Mouse (Mus musculus) natural killer cell, adult 2 months (primary cell): Measurements from ENCODE around the gene Gjb1.
"Not testable (repeated sequence)": the region's sequence is repeated elsewhere in the genome, so short reads cannot be mapped to it uniquely, and the experiment has no call there.

ENCODE experiments used
- DNase-seq, 2 experiments: peaks; one replicate each; pipeline ENCODE4 v3.0.0; 2022; ENCODE audit warnings: low spot score in 2 of 2

Gene Gjb1

DNA sequence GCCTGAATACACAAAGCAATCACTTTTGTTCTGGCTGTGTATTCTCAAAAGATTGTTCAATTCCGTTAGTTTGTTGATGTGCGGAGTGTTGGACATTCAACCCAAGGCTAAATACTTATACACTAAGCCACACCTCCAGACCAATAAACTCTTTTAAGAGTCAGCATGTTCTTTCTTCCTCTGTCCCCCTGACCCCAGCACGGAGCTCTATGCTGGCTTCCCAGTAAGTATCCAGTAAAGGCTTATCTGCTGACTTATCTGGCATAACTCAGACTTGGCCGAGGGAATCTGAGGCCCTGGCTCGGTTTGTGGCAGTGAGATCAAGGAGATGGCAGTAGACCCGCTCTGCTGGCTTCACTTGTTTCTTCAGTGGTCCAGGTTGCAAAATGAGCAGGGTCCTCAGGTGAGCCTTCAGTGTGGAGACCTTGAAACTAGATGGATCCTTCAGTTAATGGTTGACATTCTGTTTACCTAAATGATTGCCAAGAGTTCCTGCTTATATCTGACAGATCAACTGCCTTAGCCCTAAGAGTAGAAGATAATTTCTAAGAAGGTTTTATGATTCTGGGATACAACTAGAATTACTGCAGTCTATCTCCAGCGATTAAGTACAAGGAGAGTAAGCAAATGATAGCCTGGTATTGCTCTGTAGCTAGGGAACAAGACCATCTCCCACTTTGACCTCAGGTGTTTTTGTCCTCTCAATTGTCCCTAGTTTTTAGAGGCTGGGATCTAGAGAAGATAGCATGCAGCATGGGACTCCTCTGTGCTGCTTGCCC is at the start of gene Gjb1:
Gene Gjb1 (plus strand): TSS at position 189 of the 779 bp plus-strand sequence.
- no peak for DNase-seq

- peak; percentile 12 to 44 for DNase-seq
Observed at GRCm38 (mm10) chrX:101329372-101330028, 46.7 kb upstream of the Gjb1 start.

- no peak for DNase-seq
Observed at GRCm38 (mm10) chrX:101332031-101332374, 44.2 kb upstream of the Gjb1 start.

- DNase-seq: peak; percentile 88 to 89
Observed at GRCm38 (mm10) chrX:101332375-101333211, 43.6 kb upstream of the Gjb1 start.

DNA sequence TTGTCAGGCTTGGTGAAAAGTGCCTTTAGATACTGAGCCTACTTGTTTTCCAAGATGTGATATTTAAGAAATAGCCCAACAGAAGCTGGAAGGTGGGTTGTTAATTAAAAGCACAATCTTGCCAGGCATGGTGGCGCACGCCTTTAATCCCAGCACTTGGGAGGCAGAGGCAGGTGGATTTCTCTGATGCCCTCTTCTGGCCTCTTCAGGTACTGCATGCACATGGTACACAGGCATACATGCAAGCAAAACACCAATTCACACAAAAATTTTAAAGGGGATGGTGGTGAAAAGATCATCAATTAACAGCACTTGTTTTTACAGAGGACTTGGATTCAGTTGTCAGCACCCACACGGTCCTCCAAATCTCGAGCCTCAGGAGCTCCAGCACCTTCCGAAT is 41.6 kb upstream of the Gjb1 start:
- DNase-seq: peak in 1 of 2 experiments; percentile 51

GRCm38 (mm10) chrX:101338666-101339065 is 37.5 kb upstream of the Gjb1 start:
- DNase-seq: no peak

DNA sequence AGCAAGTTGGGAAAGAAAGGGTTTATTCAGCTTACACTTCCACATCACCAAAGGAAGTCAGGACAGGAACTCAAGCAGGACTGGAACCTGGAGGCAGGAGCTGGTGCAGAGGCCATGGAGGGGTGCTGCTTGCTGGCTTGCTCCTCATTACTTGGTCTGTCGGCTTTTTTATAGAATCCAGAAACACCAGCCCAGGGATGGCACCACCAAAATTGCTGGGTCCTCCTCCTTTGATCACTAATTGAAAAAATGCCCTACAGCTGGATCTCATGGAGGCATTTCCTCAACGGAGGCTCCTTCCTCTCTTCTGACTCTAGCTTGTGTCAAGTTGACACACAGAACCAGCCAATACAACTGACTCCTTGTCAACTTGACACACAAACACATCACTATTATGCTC is 33.3 kb upstream of the Gjb1 start:
- not testable (repeated sequence) for DNase-seq

DNA sequence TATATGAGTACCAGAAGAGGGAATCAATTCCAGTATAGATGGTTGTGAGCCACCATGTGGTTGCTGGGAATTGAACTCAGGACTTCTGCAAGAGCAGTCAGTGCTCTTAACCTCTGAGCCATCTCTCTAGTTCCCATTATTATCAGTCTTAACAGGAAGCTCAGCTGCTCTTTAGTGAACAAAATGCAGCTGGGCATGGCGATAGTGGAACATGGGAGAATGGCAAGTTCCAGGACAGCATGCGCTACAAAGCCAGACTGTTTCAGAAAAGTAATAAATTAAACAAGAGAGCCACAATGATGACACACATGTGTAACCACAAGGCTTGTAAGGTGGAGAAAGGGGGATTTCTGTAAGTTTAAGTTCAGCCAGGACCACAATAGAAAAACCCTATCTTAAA is 30.7 kb upstream of the Gjb1 start:
- DNase-seq: no peak

DNA sequence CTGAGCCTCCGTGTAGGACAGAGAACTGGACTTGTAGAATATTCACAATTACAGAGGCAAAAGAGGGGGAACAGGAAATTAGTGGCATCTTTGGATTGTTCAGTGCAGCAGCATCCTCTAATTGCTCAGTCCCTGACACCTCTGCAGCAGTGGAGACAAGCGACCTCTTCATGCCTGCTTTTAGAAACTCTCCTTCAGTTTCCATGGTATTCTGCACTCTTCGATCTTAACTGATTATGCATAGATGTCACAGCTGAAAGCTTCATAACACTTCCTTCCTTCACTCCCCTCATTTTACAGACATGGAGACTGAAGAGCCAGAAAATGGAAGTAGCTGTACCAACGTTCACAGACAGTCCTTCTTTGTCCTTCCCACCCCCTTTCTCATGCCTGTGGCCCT is 29.7 kb upstream of the Gjb1 start:
- DNase-seq: no peak

- DNase-seq: no peak
Observed at GRCm38 (mm10) chrX:101351188-101351587, 25.0 kb upstream of the Gjb1 start.

DNA sequence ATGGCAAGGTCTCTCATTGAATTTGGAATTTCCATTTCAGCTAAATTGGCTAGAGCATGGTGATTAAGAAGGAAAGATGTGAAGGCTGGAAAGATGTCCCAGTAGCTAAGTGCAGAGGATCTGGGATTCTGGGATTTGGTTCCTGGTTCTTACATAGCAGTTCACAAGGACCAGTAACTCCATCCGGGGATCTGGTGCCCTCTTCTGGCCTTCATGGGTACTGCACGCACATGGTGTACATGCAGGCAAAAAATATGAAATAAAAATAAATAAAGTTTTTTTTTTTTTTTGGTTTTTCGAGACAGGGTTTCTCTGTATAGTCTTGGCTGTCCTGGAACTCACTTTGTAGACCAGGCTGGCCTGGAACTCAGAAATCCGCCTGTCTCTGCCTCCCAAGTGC is 17.3 kb upstream of the Gjb1 start:
- DNase-seq: not testable (repeated sequence)

DNA sequence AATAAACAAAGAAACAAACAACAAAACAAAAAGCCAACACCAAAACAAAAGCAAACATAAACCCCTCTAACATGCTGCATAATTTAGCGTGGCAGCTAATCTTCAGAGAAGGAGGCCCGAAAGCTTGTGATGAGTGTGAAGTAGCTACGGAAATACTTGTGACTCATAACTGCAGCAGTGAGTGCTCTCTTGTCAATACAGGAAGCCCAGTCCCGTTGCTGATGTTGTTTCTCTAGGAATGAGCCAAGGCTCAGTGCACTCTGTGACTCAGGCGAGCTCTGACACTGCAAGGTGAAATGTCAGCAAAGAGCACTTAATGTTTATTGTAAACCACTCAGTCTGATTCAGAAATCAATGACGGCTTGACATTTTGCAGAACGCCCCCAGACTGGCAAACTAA is 7.2 kb upstream of the Gjb1 start:
- DNase-seq: no peak

- no peak for DNase-seq
Observed at GRCm38 (mm10) chrX:101370573-101370972, 5.6 kb upstream of the Gjb1 start.

GRCm38 (mm10) chrX:101372946-101373345 is 3.2 kb upstream of the Gjb1 start:
- DNase-seq: no peak

GRCm38 (mm10) chrX:101377076-101377475 is 898 bp downstream of the Gjb1 start:
- DNase-seq: no peak

- DNase-seq: no peak
Observed at GRCm38 (mm10) chrX:101379744-101380143, 3.6 kb downstream of the Gjb1 start.

- DNase-seq: no peak
Observed at GRCm38 (mm10) chrX:101383455-101383854, 7.3 kb downstream of the Gjb1 start.

DNA sequence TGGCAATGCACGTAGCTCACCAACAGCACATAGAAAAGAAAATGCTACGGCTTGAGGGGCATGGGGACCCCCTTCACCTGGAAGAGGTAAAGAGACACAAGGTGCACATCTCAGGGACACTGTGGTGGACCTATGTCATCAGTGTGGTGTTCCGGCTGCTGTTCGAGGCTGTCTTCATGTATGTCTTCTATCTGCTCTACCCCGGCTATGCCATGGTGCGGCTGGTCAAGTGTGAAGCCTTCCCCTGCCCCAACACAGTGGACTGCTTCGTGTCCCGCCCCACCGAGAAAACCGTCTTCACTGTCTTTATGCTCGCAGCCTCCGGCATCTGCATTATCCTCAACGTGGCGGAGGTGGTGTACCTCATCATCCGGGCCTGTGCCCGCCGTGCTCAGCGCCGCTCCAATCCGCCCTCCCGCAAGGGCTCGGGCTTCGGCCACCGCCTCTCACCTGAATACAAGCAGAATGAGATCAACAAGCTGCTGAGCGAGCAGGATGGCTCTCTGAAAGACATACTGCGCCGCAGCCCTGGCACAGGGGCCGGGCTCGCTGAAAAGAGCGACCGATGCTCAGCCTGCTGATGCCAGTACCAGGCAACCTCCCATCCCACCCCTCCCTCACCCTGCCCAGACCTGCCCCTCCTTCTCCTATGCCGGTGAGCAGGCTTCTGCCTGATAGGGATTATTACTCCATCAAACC is 8.4 kb downstream of the Gjb1 start:
- DNase-seq: no peak

GRCm38 (mm10) chrX:101386222-101386621 is 10.0 kb downstream of the Gjb1 start:
- no peak for DNase-seq

DNA sequence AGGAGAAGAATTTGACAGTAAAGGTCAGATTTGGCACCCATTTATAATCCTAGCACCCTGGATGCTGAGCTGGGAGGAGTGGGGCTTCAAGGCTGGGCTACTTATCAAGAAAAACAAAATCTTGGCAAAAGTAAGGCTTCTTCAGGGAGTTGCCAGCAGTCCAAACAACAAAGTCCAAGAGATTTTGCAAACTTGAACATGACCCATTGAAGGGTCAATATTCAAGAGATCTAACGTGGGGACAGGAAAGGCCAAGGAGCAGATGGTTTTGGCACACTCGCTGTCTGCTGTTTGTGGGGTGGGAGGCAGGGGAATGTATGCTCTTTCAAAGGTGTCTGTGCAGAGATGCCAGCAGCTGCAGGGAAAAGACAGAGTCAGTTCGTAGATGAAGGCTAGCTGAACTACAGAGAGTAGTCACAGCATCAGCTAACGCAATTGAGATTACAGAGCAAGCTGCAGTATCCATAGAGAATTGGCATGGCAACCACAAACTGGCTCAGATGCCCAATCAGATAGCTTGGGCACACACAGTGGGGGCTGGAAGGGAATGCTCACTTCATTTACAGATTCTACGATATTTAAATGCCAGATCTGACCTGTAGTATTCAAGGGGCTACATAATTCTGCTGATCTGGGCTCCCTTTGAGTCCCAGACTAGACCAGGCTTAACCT is 12.8 kb downstream of the Gjb1 start:
- no peak for DNase-seq

DNA sequence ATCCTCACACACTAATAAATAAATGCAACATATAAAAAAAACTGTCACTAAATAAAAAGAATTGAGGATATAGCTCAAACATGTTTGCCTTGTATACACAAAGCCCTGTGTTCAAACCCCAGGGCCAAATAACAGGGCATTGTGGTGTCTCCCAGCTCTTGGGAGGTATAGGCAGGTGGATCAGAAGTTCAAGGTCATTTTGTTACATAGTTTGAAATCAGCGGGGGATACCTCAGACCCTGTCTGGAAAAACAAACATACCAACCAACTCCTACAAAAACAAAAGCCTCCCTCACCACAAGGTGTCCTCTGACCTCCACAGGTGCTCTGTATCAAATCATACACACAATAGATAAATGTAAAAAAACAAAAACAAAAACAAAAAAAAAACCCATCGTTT is 18.2 kb downstream of the Gjb1 start:
- DNase-seq: no peak
